Mouse (Mus musculus): Measurements from ENCODE around the gene Dusp2. TPM values are rescaled to one million over a fixed set of nuclear protein-coding genes. Genes with fewer than 3 reads are reported as not detected.

Dusp2 gene
- polyA plus RNA-seq, 1 experiment from 2014 or later: 7.1 TPM

DNA sequence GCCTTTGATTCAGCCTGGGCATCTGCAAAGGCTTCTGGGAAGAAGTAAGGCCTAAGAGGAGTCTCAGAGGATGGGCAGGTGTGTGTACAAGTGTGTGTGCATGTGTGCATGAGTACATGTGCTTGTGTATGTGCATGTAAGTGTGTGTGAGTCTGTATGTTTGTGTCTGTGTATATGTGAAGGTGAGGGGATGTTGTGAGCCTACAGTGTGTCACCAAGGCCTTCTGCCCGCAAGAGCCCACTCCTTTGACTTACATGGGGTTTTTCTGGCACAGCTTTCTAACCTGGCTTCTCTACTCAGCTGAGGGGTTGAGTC lies 20.8 kb upstream of the Dusp2 start:
- Histone ChIP-seq H3K4me1 (ENCODE audit: control insufficient read depth, insufficient read depth, low read length) (no peaks in the 10 kb centered on the region), H3K4me3 (ENCODE audit: low read depth, low read length) (no peak overlapping the region), H3K4me2 (ENCODE audit: low read depth, low read length) (no peak overlapping the region), H3K9ac (ENCODE audit: low read depth, low read length) (no peak overlapping the region), H3K9me3 (ENCODE audit: control insufficient read depth, low read length) (no peaks in the 10 kb centered on the region), H3K27me3 (replicated peaks; ENCODE audit: control insufficient read depth, insufficient read depth, low read length) (no peaks in the 10 kb centered on the region), H3K27ac (replicated peaks; ENCODE audit: low read depth, low read length) (no peak overlapping the region), H3K36me3 (ENCODE audit: control insufficient read depth, insufficient read depth, low read length) (no peaks in the 10 kb centered on the region)
- ATAC-seq (ENCODE audit: low read depth) (no peak), DNase-seq (ENCODE audit: low spot score) (no peak)
- WGBS: 88% methylated on average over 1 of the region's 1 CpGs

DNA sequence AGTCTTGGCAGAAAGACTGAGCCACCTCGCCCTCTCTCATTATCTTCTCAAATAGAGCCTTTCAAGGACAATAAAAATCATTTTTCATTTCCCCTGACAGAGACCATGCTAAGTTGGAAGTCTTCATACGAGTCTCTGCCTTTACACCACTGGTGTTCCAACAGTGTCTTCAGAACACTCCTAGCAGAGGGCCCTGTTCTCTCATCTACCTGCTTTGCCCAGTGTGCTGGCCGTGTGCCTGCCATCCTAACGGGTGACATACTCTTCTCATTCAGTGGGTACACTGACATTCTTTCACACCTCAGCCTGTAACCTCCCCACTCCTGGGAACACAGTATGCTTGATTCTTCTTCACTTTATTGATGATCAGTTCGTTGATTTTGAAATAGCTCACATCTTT lies 19.5 kb upstream of the Dusp2 start:
- no peak overlapping the region for H3K27ac ChIP-seq (replicated peaks; ENCODE audit: low read depth, low read length)
- H3K4me2 ChIP-seq (ENCODE audit: low read depth, low read length): no peak overlapping the region
- DNase-seq (ENCODE audit: low spot score): no peak
- 75% methylated on average over 5 of the region's 5 CpGs for WGBS
- no peaks in the 10 kb centered on the region for H3K4me1 ChIP-seq (ENCODE audit: control insufficient read depth, insufficient read depth, low read length)
- ATAC-seq (ENCODE audit: low read depth): no peak
- H3K36me3 ChIP-seq (ENCODE audit: control insufficient read depth, insufficient read depth, low read length): no peaks in the 10 kb centered on the region
- no peak overlapping the region for H3K9ac ChIP-seq (ENCODE audit: low read depth, low read length)
- H3K4me3 ChIP-seq (ENCODE audit: low read depth, low read length): no peak overlapping the region
- H3K27me3 ChIP-seq (replicated peaks; ENCODE audit: control insufficient read depth, insufficient read depth, low read length): no peaks in the 10 kb centered on the region
- no peaks in the 10 kb centered on the region for H3K9me3 ChIP-seq (ENCODE audit: control insufficient read depth, low read length)

DNA sequence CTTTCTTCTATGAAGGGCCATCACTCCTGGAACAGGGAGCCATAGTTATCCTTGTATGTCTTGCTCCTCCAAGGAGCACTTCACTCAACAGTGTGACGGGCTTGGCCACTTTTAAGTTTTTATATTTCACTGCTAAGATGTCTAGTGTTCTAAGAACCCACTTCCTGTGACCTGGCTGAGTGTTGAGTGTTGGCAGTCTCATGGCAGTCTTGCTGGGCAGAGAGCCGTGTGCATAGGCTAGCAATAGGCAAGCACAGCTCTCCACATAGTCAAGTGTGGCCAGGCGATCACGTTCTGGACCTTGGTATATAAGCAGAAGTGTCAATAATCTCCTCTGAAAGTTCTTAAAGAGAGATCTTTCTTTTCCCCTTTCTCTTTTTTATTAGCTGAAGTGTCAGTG lies 17.8 kb upstream of the Dusp2 start:
- Histone ChIP-seq H3K27me3 (replicated peaks; ENCODE audit: control insufficient read depth, insufficient read depth, low read length) (no peaks in the 10 kb centered on the region), H3K4me2 (ENCODE audit: low read depth, low read length) (no peak overlapping the region), H3K27ac (replicated peaks; ENCODE audit: low read depth, low read length) (no peak overlapping the region), H3K4me3 (ENCODE audit: low read depth, low read length) (no peak overlapping the region), H3K9ac (ENCODE audit: low read depth, low read length) (no peak overlapping the region), H3K9me3 (ENCODE audit: control insufficient read depth, low read length) (no peaks in the 10 kb centered on the region), H3K4me1 (ENCODE audit: control insufficient read depth, insufficient read depth, low read length) (no peaks in the 10 kb centered on the region), H3K36me3 (ENCODE audit: control insufficient read depth, insufficient read depth, low read length) (no peaks in the 10 kb centered on the region)
- 81% methylated on average over 4 of the region's 4 CpGs for WGBS
- DNase-seq (ENCODE audit: low spot score) (no peak), ATAC-seq (ENCODE audit: low read depth) (no peak)

DNA sequence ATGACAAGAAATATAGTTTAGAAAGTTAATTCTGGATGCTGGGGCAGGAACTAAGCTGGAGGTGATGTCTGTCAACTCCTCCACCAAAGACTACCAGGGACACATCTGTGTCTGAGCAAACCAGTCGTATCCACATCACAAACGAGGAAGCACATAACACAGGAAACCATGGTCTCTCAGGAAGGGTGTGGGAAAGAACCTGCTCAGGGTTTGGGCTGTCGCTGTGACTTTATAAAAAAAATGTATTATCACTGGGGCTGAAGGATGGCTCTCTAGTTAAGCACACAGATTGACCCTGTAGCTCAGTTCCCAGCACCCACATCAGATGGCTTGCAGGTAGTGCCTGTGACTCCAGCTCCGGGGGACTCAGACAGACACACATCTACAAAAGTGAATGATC lies 16.9 kb upstream of the Dusp2 start:
- Histone ChIP-seq H3K27me3 (replicated peaks; ENCODE audit: control insufficient read depth, insufficient read depth, low read length) (no peaks in the 10 kb centered on the region), H3K9ac (ENCODE audit: low read depth, low read length) (no peak overlapping the region), H3K36me3 (ENCODE audit: control insufficient read depth, insufficient read depth, low read length) (no peaks in the 10 kb centered on the region), H3K4me3 (ENCODE audit: low read depth, low read length) (no peak overlapping the region), H3K27ac (replicated peaks; ENCODE audit: low read depth, low read length) (no peak overlapping the region), H3K4me2 (ENCODE audit: low read depth, low read length) (no peak overlapping the region), H3K4me1 (ENCODE audit: control insufficient read depth, insufficient read depth, low read length) (no peaks in the 10 kb centered on the region), H3K9me3 (ENCODE audit: control insufficient read depth, low read length) (no peaks in the 10 kb centered on the region)
- DNase-seq (ENCODE audit: low spot score): no peak
- ATAC-seq (ENCODE audit: low read depth): no peak
- 74% methylated on average over 4 of the region's 4 CpGs for WGBS

DNA sequence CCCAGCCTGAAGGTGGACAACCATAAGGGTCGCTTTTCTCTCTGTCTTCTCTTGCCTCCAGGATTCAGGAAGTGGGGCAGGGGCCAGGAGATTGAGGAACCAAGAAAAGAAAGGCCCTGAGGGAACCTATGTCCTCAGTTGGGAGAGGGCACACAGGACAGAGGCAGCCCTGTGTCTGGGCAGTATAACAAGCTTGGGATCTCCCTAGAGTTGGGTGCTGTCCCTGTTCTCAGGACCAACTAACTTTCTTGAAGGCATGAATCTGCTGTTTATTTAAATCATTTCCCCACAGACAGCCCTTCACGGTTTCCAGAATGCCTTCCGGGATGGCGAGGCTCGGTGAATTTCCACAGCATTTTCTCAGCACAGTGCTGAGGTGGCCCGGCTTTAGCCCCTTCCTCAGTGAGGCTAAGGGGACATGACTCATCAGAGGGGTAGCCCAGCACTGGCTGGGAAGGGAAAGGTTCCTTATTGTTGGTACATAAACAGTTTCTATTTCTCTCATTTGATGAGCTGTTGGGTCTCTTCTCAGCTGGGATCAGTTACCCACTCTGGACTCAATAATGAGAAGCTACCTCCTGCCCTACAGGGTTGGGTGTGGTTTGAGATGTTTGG lies 13.2 kb upstream of the Dusp2 start:
- H3K4me2 ChIP-seq (ENCODE audit: low read depth, low read length): no peak overlapping the region
- WGBS: 62% methylated on average over 6 of the region's 6 CpGs
- H3K27ac ChIP-seq (replicated peaks; ENCODE audit: low read depth, low read length): no peak overlapping the region
- no peaks in the 10 kb centered on the region for H3K36me3 ChIP-seq (ENCODE audit: control insufficient read depth, insufficient read depth, low read length)
- H3K9ac ChIP-seq (ENCODE audit: low read depth, low read length): no peak overlapping the region
- no peaks in the 10 kb centered on the region for H3K9me3 ChIP-seq (ENCODE audit: control insufficient read depth, low read length)
- no peak for DNase-seq (ENCODE audit: low spot score)
- no peak overlapping the region for H3K4me3 ChIP-seq (ENCODE audit: low read depth, low read length)
- no peaks in the 10 kb centered on the region for H3K4me1 ChIP-seq (ENCODE audit: control insufficient read depth, insufficient read depth, low read length)
- H3K27me3 ChIP-seq (replicated peaks; ENCODE audit: control insufficient read depth, insufficient read depth, low read length): no peaks in the 10 kb centered on the region
- no peak for ATAC-seq (ENCODE audit: low read depth)

DNA sequence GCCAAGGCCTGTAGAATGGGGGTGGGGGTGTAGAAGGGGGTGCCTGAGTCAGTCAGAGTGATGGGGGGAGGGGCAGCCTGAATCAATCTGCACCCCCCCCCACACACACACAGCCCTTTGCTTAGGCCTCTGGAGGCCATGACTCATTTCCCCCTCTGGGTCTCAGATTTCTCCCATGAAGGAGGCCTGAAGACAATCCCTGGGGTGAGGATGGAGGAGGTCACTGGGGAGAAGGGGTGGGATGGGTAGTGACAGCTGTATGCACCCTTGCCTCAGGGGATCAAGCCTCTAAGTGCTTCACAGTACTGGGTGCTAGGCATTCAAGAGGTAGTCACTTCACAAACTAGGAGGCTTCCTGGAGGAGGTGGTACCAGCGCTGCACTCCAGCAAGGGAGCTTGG lies 12.3 kb upstream of the Dusp2 start:
- Histone ChIP-seq H3K4me3 (ENCODE audit: low read depth, low read length) (no peak overlapping the region), H3K27ac (replicated peaks; ENCODE audit: low read depth, low read length) (no peak overlapping the region), H3K36me3 (ENCODE audit: control insufficient read depth, insufficient read depth, low read length) (no peaks in the 10 kb centered on the region), H3K9me3 (ENCODE audit: control insufficient read depth, low read length) (no peaks in the 10 kb centered on the region), H3K27me3 (replicated peaks; ENCODE audit: control insufficient read depth, insufficient read depth, low read length) (no peaks in the 10 kb centered on the region), H3K9ac (ENCODE audit: low read depth, low read length) (no peak overlapping the region), H3K4me2 (ENCODE audit: low read depth, low read length) (no peak overlapping the region), H3K4me1 (ENCODE audit: control insufficient read depth, insufficient read depth, low read length) (no peaks in the 10 kb centered on the region)
- ATAC-seq (ENCODE audit: low read depth): no peak
- no peak for DNase-seq (ENCODE audit: low spot score)
- 75% methylated on average over 1 of the region's 1 CpGs for WGBS

DNA sequence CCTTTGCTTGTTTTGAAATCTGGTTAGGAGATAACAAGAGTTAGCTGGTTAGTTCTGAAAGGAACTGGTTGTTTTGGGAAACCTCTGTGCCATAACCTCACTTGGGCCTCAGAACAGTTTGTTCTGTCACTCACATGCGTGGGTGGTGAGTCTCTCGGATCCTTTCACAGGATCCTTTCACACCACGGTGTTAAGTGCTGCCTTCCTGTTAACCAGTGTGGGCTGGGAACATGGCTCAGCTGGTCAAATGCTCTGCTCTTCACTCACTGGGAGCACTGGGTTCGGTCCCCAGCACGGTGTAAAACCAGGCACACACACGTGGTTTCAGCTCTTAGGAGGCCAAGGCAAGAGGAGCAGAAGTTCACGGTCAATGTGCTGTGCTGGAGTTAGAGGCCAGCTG lies 11.5 kb upstream of the Dusp2 start:
- no peaks in the 10 kb centered on the region for H3K36me3 ChIP-seq (ENCODE audit: control insufficient read depth, insufficient read depth, low read length)
- DNase-seq (ENCODE audit: low spot score) (no peak), ATAC-seq (ENCODE audit: low read depth) (no peak)
- WGBS: 70% methylated on average over 7 of the region's 7 CpGs
- H3K9me3 ChIP-seq (ENCODE audit: control insufficient read depth, low read length): no peaks in the 10 kb centered on the region
- H3K9ac ChIP-seq (ENCODE audit: low read depth, low read length): no peak overlapping the region
- no peak overlapping the region for H3K27ac ChIP-seq (replicated peaks; ENCODE audit: low read depth, low read length)
- no peak overlapping the region for H3K4me2 ChIP-seq (ENCODE audit: low read depth, low read length)
- no peaks in the 10 kb centered on the region for H3K4me1 ChIP-seq (ENCODE audit: control insufficient read depth, insufficient read depth, low read length)
- H3K27me3 ChIP-seq (replicated peaks; ENCODE audit: control insufficient read depth, insufficient read depth, low read length): no peaks in the 10 kb centered on the region
- H3K4me3 ChIP-seq (ENCODE audit: low read depth, low read length): no peak overlapping the region

DNA sequence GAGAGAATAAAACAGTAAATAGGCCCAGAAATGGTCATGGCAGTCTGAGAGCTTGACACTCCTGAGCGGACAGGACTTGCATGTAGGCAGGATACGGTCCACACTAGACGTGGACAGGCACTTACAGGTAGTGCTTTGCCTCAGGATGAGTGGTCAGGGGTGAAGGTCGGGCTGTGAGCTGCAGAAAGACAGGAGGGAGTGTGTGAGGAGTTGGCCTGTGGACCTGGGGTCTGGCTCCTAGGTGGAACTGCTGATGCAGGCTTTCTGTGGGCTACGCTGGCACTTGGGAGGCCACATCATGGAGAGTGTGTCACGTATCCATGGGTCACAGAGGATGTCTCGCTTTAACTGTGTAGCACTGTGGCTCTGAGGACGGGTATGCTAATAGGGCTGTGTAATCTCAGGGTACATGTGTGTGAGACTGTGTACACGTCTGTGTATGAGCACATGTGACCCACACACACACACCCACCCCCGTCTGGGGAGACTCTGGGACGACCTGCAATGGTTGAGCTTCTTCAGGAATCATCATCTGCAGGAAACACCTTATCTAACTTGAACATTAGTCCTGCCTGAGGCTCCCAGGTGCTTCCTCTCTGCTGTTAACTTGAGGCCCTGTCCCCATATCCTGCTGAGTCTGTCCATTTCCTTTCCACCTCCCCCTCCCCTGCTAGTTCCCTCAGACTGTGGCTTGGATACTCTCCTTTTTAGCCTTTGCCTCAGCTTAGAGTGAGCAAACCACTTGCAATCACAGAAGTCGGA lies 7.7 kb upstream of the Dusp2 start:
- H3K4me3 ChIP-seq (ENCODE audit: low read depth, low read length): no peak overlapping the region
- H3K9ac ChIP-seq (ENCODE audit: low read depth, low read length): no peak overlapping the region
- H3K36me3 ChIP-seq (ENCODE audit: control insufficient read depth, insufficient read depth, low read length): no peaks in the 10 kb centered on the region
- H3K9me3 ChIP-seq (ENCODE audit: control insufficient read depth, low read length): no peaks in the 10 kb centered on the region
- H3K4me1 ChIP-seq (ENCODE audit: control insufficient read depth, insufficient read depth, low read length): no peaks in the 10 kb centered on the region
- ATAC-seq (ENCODE audit: low read depth): no peak
- no peak for DNase-seq (ENCODE audit: low spot score)
- no peak overlapping the region for H3K27ac ChIP-seq (replicated peaks; ENCODE audit: low read depth, low read length)
- WGBS: 66% methylated on average over 12 of the region's 12 CpGs
- H3K27me3 ChIP-seq (replicated peaks; ENCODE audit: control insufficient read depth, insufficient read depth, low read length): no peaks in the 10 kb centered on the region
- H3K4me2 ChIP-seq (ENCODE audit: low read depth, low read length): no peak overlapping the region
